Mouse (Mus musculus): ENCODE data around the gene Rassf5.
A peak's percentile ranks its signal among the peaks of the same experiment; 100 is the strongest.
"Not testable (repeated sequence)": the region's sequence is repeated elsewhere in the genome, so short reads cannot be mapped to it uniquely, and the experiment has no call there.

Gene Rassf5

GRCm38 (mm10) chr1:131257288-131257687 lies 12.2 kb upstream of the Rassf5 start:
- no peak for DNase-seq (ENCODE audit: low read depth)

- not testable (repeated sequence) for DNase-seq (ENCODE audit: low read depth)
These were observed 7.6 kb upstream of the Rassf5 start for GRCm38 (mm10) chr1:131252516-131253250.

- peak; percentile 61 for DNase-seq (ENCODE audit: low read depth)
These were observed 1.7 kb upstream of the Rassf5 start for GRCm38 (mm10) chr1:131246433-131247395.

- DNase-seq (ENCODE audit: low read depth) = peak; percentile 31
These were observed 868 bp upstream of the Rassf5 start for GRCm38 (mm10) chr1:131245926-131246325.

- no peak for DNase-seq (ENCODE audit: low read depth)
These were observed 446 bp downstream of the Rassf5 start for GRCm38 (mm10) chr1:131244536-131245088.

- DNase-seq (ENCODE audit: low read depth) = no peak
These were observed 2.1 kb downstream of the Rassf5 start for GRCm38 (mm10) chr1:131242956-131243355.

GRCm38 (mm10) chr1:131239576-131240193 lies 5.4 kb downstream of the Rassf5 start:
- no peak for DNase-seq (ENCODE audit: low read depth)

- no peak for DNase-seq (ENCODE audit: low read depth)
These were observed 6.1 kb downstream of the Rassf5 start for GRCm38 (mm10) chr1:131238931-131239381.

GRCm38 (mm10) chr1:131236077-131236476 lies 9.0 kb downstream of the Rassf5 start:
- peak; percentile 81 for DNase-seq (ENCODE audit: low read depth)

GRCm38 (mm10) chr1:131233527-131233926 lies 11.5 kb downstream of the Rassf5 start:
- DNase-seq (ENCODE audit: low read depth) = no peak

GRCm38 (mm10) chr1:131228659-131229058 lies 16.4 kb downstream of the Rassf5 start:
- no peak for DNase-seq (ENCODE audit: low read depth)

- no peak for DNase-seq (ENCODE audit: low read depth)
These were observed 16.8 kb downstream of the Rassf5 start for GRCm38 (mm10) chr1:131228225-131228624.

GRCm38 (mm10) chr1:131224848-131225471 lies 20.1 kb downstream of the Rassf5 start:
- no peak for DNase-seq (ENCODE audit: low read depth)

- no peak for DNase-seq (ENCODE audit: low read depth)
These were observed 21.7 kb downstream of the Rassf5 start for GRCm38 (mm10) chr1:131223345-131223744.

GRCm38 (mm10) chr1:131221822-131222590 lies 23.1 kb downstream of the Rassf5 start:
- DNase-seq (ENCODE audit: low read depth) = no peak

GRCm38 (mm10) chr1:131218933-131219332 lies 26.1 kb downstream of the Rassf5 start:
- no peak for DNase-seq (ENCODE audit: low read depth)

GRCm38 (mm10) chr1:131213361-131213760 lies 31.7 kb downstream of the Rassf5 start:
- no peak for DNase-seq (ENCODE audit: low read depth)

GRCm38 (mm10) chr1:131212956-131213355 lies 32.1 kb downstream of the Rassf5 start:
- DNase-seq (ENCODE audit: low read depth) = no peak

GRCm38 (mm10) chr1:131211655-131212054 lies 33.4 kb downstream of the Rassf5 start:
- no peak for DNase-seq (ENCODE audit: low read depth)

- peak; percentile 17 for DNase-seq (ENCODE audit: low read depth)
These were observed 35.1 kb downstream of the Rassf5 start for GRCm38 (mm10) chr1:131209971-131210426.

GRCm38 (mm10) chr1:131208800-131209199 lies 36.3 kb downstream of the Rassf5 start:
- DNase-seq (ENCODE audit: low read depth) = no peak

Measured in 416B (cell line).